Mouse (Mus musculus) ZHBTc4 (cell line): ENCODE measurements at regions not wholly inside any gene's neighbourhood (a gene's known extent, or its start where the extent isn't known, plus 50 kb on each side); places are given as distances from the start of the nearest gene placed in this dataset.

ENCODE experiments used
- DNase-seq: peaks from one replicate; pipeline ENCODE4 v3.0.0-alpha.2; 2011; ENCODE audit warnings: low read depth, low spot score

- no peak for DNase-seq
Observed at GRCm38 (mm10) chr8:115478406-115479060, 229.1 kb downstream of the Maf start.

- no peak for DNase-seq
Observed at GRCm38 (mm10) chr8:115476071-115476470, 231.5 kb downstream of the Maf start.

GRCm38 (mm10) chr8:115475156-115475555 is 232.4 kb downstream of the Maf start:
- no peak for DNase-seq

GRCm38 (mm10) chr8:115473974-115474373 is 233.6 kb downstream of the Maf start:
- DNase-seq = no peak

- DNase-seq = no peak
Observed at GRCm38 (mm10) chr8:115466553-115466952, 241.0 kb downstream of the Maf start.

GRCm38 (mm10) chr8:115466122-115466521 is 241.5 kb downstream of the Maf start:
- DNase-seq = no peak

- no peak for DNase-seq
Observed at GRCm38 (mm10) chr8:115462657-115463056, 244.9 kb downstream of the Maf start.

- no peak for DNase-seq
Observed at GRCm38 (mm10) chr8:115458119-115458518, 249.5 kb downstream of the Maf start.

- no peak for DNase-seq
Observed at GRCm38 (mm10) chr8:115450789-115451188, 256.8 kb downstream of the Maf start.

GRCm38 (mm10) chr8:115448367-115448766 is 259.2 kb downstream of the Maf start:
- DNase-seq = peak; percentile 3

GRCm38 (mm10) chr8:115444519-115444918 is 263.1 kb downstream of the Maf start:
- DNase-seq = no peak

- no peak for DNase-seq
Observed at GRCm38 (mm10) chr8:115441943-115442550, 265.5 kb downstream of the Maf start.

GRCm38 (mm10) chr8:115441323-115441722 is 266.3 kb downstream of the Maf start:
- no peak for DNase-seq

- DNase-seq = no peak
Observed at GRCm38 (mm10) chr8:115440151-115440550, 267.4 kb downstream of the Maf start.

GRCm38 (mm10) chr8:115439512-115439911 is 268.1 kb downstream of the Maf start:
- no peak for DNase-seq

- no peak for DNase-seq
Observed at GRCm38 (mm10) chr8:115437956-115438355, 269.6 kb downstream of the Maf start.

GRCm38 (mm10) chr8:115436356-115436721 is 271.3 kb downstream of the Maf start:
- no peak for DNase-seq

- no peak for DNase-seq
Observed at GRCm38 (mm10) chr8:115435720-115436355, 271.8 kb downstream of the Maf start.

- DNase-seq = no peak
Observed at GRCm38 (mm10) chr8:115432396-115433040, 275.1 kb downstream of the Maf start.

GRCm38 (mm10) chr8:115430793-115431192 is 276.8 kb downstream of the Maf start:
- no peak for DNase-seq

GRCm38 (mm10) chr8:115429291-115429883 is 278.2 kb downstream of the Maf start:
- no peak for DNase-seq
